Mouse (Mus musculus): ENCODE data around the gene Rpl11. TPM values are rescaled to one million over a fixed set of nuclear protein-coding genes. Genes with fewer than 3 reads are reported as not detected.

Gene Rpl11
- polyA plus RNA-seq, 1 experiment from 2014 or later: 257 TPM

DNA sequence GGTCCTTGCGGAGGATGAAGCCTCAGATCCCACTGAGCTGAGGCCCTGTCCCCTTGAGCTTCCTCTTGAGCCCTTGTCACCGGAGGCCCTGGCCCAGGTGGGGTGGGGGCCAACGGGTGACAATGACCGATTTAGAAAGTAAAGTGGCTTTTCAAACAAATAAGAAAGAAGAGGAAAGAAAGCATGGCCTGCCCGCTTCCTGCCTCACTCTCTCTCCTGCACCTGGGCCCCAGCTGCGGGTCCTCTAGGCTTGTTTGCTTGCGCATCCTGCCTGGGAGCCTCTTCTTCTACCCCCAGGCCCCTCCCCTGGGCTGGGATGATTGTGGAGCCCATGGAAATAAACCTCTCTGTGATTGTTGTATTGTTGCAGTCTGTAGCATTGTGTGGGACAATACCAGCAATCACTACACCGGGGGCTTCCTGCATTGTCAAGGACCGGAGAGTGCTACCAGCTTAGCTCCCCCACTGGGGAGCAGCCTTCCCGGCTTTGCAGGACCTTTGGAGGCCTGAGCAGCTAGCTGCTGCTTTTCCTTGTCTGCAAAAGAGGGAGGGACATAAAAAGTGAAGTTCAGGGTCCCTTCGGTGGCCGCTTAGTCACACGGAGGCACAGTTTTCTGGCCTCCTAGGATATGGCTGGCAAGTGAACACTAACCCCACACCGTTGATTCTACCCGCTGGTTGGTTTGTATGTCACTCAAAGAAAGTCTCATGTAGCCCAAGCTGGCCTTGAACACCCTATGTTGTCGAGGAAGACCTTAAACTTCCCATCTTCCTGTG lies 35.9 kb upstream of the Rpl11 start:
- H3K9ac ChIP-seq: 0 out of 2 replicates have a peak overlapping the region, but pooled peaks have one; percentile 30

DNA sequence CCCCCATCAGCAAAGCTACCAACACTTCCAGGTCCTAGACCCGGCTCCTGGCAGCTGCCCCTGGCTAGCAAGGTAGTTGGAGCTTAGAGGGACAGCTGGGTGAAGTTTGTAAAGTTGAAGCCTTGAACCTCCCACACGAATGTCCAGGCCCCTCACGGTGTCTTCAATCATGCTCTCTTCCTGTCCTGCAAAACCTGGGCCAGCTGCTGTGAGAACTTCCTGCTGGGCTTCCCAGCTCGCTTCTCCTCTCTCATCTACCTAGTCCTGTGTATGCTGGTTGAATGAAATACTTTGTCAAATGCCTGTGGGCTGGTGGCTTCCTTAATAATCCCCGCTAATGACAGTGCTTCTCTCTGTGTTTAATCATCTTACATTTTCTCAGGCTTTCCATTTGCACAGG lies 35.1 kb upstream of the Rpl11 start:
- no peak overlapping the region for H3K9ac ChIP-seq
- no peak overlapping the region for H3K4me3 ChIP-seq
- 64% methylated on average over 5 of the region's 5 CpGs for WGBS
- H3K27ac ChIP-seq (ENCODE audit: poor library complexity, severe bottlenecking): no peak overlapping the region
- peaks cover 14% of the 10 kb centered on the region for H3K4me1 ChIP-seq (replicated peaks)
- no peaks in the 10 kb centered on the region for H3K36me3 ChIP-seq
- H3K4me2 ChIP-seq: no peak overlapping the region
- peaks cover 8% of the 10 kb centered on the region; the same call in 1 of the 2 replicates for H3K9me3 ChIP-seq (replicated peaks)
- ATAC-seq (ENCODE audit: insufficient number of reproducible peaks, low FRiP score): no peak
- no peaks in the 10 kb centered on the region; the same call in 1 of the 2 replicates for H3K27me3 ChIP-seq (replicated peaks)

More for the DNA sequence above, 35.9 kb upstream of the Rpl11 start:
- H3K36me3 ChIP-seq: no peaks in the 10 kb centered on the region
- no peak overlapping the region for H3K4me2 ChIP-seq
- no peak overlapping the region for H3K27ac ChIP-seq (ENCODE audit: poor library complexity, severe bottlenecking)
- H3K4me1 ChIP-seq (replicated peaks): peaks cover 11% of the 10 kb centered on the region
- no peak for ATAC-seq (ENCODE audit: insufficient number of reproducible peaks, low FRiP score)
- H3K4me3 ChIP-seq: no peak overlapping the region
- 53% methylated on average over 16 of the region's 16 CpGs for WGBS
- H3K9me3 ChIP-seq (replicated peaks): peaks cover 8% of the 10 kb centered on the region; the same call in 1 of the 2 replicates
- H3K27me3 ChIP-seq (replicated peaks): no peaks in the 10 kb centered on the region; the same call in 1 of the 2 replicates

DNA sequence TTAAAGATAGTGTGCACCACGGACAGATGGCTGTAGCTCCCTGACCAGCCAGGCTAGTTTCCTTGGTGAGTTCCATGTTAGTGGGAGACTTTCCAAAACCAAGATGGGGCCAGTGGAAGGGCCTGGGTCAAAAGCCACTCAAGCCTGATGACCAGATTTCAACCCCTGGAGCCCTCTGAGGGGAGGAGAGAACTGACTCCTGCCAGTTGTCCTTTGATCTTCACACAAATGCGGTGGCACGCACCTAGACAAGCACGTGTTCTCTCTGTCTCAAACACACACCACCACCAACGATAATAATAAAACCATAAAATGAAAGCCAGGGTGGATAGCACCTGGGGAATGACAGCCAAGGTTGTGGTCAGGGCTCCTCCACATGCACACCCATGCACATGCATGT lies 34.0 kb upstream of the Rpl11 start:
- Histone ChIP-seq H3K27me3 (replicated peaks) (peaks cover 7% of the 10 kb centered on the region), H3K4me2 (no peak overlapping the region), H3K36me3 (no peaks in the 10 kb centered on the region), H3K4me3 (no peak overlapping the region), H3K9me3 (replicated peaks) (peaks cover 5% of the 10 kb centered on the region; the same call in 1 of the 2 replicates), H3K9ac (no peak overlapping the region), H3K4me1 (replicated peaks) (peaks cover 15% of the 10 kb centered on the region), H3K27ac (ENCODE audit: poor library complexity, severe bottlenecking) (no peak overlapping the region)
- WGBS: 84% methylated on average over 5 of the region's 5 CpGs
- no peak for ATAC-seq (ENCODE audit: insufficient number of reproducible peaks, low FRiP score)

DNA sequence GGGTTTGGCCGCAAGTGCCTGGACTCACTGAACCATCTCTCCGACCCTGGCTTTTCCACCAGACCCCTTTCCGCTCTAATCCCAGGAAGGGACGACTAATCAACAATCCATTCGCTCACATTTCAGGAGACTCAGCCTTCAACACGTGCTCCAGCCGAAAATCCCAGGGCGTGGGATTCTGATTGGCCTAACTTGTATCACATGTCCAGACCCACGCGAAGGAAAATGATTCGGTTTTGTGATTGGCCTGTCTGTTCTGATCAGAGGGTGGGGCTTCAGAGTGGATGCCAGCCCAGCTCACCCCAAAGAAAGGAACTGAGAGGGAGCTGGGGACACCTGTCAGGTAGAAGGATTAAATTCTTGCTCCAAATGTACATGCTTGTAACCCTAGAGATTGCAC lies 31.6 kb upstream of the Rpl11 start:
- no peak overlapping the region for H3K4me2 ChIP-seq
- no peaks in the 10 kb centered on the region for H3K9me3 ChIP-seq (replicated peaks)
- peaks cover 31% of the 10 kb centered on the region for H3K27me3 ChIP-seq (replicated peaks)
- ATAC-seq (ENCODE audit: insufficient number of reproducible peaks, low FRiP score): no peak
- 84% methylated on average over 11 of the region's 11 CpGs for WGBS
- H3K9ac ChIP-seq: no peak overlapping the region
- no peaks in the 10 kb centered on the region for H3K36me3 ChIP-seq
- no peak overlapping the region for H3K27ac ChIP-seq (ENCODE audit: poor library complexity, severe bottlenecking)
- H3K4me3 ChIP-seq: no peak overlapping the region
- H3K4me1 ChIP-seq (replicated peaks): peaks cover 20% of the 10 kb centered on the region

DNA sequence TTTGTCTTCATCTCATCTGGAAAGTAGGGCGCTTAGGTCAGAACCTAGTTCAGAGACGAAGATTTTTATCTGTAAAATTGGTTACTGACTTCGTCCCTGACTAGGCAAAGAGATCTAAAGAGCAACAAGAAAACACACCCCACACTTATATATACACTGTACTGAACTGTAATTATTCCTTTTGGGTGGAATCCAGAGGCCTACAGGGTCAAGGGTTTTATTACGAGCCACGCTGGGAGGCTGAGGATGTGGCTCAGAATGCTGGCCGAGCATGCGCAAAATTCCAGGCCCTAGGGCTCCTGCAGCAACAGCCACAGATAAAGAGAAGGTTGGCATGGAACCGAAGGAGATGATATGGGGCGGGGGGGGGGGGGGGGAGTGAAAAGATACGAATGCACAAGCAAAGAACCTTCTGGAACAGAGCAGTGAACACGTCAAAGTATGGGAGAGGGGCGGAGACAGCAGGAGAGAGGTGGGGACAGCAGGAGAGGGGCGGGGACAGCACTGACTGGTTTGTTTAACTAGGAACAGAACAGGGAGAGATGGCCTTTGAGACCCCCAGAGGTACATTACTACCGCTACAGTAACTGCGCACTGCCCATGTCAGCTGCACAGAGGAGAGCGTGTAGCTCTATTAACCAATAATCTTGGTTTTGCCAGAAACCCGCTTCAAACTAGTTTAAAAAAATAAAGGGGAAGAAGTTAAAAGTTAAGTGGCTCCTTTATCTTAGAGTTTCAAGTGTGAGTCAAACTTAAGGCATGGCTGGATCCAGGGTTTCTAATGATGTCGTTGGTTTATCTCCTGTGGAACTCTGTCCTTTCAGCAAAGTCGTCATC lies 30.3 kb upstream of the Rpl11 start:
- WGBS: 60% methylated on average over 18 of the region's 19 CpGs
- H3K27me3 ChIP-seq (replicated peaks): peaks cover 37% of the 10 kb centered on the region
- no peaks in the 10 kb centered on the region for H3K9me3 ChIP-seq (replicated peaks)
- H3K27ac ChIP-seq (ENCODE audit: poor library complexity, severe bottlenecking): no peak overlapping the region
- no peaks in the 10 kb centered on the region for H3K36me3 ChIP-seq
- peaks cover 11% of the 10 kb centered on the region for H3K4me1 ChIP-seq (replicated peaks)
- no peak overlapping the region for H3K4me3 ChIP-seq
- ATAC-seq (ENCODE audit: insufficient number of reproducible peaks, low FRiP score): no peak
- H3K9ac ChIP-seq: no peak overlapping the region
- no peak overlapping the region for H3K4me2 ChIP-seq

DNA sequence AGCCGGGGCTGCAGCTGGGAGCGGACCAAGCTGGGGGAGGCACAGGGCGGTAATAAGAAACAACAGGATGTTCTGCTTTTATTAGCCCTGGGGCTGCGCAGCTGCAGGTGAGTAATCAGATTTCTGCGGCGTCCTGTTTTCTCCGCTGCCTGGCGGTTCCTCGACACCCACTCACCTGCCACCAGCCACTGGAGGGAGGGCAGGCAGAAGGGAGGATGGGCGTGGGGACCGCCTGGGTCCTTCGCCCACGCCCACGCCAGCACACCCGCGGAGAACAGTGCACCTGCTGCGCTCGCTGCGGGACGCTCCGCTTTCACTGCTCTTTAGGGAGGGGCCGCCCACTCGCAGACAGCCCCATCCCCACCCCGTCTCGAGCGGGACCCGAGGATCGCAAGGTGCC lies 28.5 kb upstream of the Rpl11 start:
- peaks cover 11% of the 10 kb centered on the region for H3K4me1 ChIP-seq (replicated peaks)
- ATAC-seq (ENCODE audit: insufficient number of reproducible peaks, low FRiP score): no peak
- peaks cover 37% of the 10 kb centered on the region for H3K27me3 ChIP-seq (replicated peaks)
- H3K9ac ChIP-seq: peak overlapping the region; percentile 33; the same call in 1 of the 2 replicates
- H3K4me3 ChIP-seq: peak overlapping the region; percentile 33
- peak overlapping the region; percentile 62 for H3K4me2 ChIP-seq
- H3K27ac ChIP-seq (ENCODE audit: poor library complexity, severe bottlenecking): no peak overlapping the region
- H3K9me3 ChIP-seq (replicated peaks): no peaks in the 10 kb centered on the region
- 7% methylated on average over 28 of the region's 28 CpGs for WGBS
- H3K36me3 ChIP-seq: no peaks in the 10 kb centered on the region

DNA sequence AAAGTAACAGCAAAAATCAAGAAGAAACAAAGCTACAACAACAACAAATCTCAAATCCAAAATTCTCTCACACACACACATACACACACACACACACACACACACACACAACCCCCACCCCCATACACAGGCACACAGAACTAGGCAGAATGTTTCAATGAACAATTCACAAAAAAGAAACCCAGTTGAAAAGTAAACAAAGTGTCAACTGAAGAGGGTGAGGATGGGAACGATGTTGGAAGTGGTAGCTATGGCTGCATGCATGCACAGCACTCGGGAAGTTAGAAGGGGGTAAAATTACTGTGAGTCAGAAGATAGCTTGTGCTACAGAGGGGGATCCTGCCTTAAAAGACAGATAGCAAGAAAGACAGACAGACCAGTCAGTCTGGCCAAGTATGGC lies 25.4 kb upstream of the Rpl11 start:
- H3K9ac ChIP-seq: no peak overlapping the region
- H3K27me3 ChIP-seq (replicated peaks): peaks cover 37% of the 10 kb centered on the region
- no peak overlapping the region for H3K27ac ChIP-seq (ENCODE audit: poor library complexity, severe bottlenecking)
- H3K4me1 ChIP-seq (replicated peaks): peaks cover 11% of the 10 kb centered on the region
- H3K4me3 ChIP-seq: no peak overlapping the region
- 41% methylated on average over 2 of the region's 2 CpGs for WGBS
- no peaks in the 10 kb centered on the region for H3K9me3 ChIP-seq (replicated peaks)
- ATAC-seq (ENCODE audit: insufficient number of reproducible peaks, low FRiP score): no peak
- no peak overlapping the region for H3K4me2 ChIP-seq
- H3K36me3 ChIP-seq: no peaks in the 10 kb centered on the region

DNA sequence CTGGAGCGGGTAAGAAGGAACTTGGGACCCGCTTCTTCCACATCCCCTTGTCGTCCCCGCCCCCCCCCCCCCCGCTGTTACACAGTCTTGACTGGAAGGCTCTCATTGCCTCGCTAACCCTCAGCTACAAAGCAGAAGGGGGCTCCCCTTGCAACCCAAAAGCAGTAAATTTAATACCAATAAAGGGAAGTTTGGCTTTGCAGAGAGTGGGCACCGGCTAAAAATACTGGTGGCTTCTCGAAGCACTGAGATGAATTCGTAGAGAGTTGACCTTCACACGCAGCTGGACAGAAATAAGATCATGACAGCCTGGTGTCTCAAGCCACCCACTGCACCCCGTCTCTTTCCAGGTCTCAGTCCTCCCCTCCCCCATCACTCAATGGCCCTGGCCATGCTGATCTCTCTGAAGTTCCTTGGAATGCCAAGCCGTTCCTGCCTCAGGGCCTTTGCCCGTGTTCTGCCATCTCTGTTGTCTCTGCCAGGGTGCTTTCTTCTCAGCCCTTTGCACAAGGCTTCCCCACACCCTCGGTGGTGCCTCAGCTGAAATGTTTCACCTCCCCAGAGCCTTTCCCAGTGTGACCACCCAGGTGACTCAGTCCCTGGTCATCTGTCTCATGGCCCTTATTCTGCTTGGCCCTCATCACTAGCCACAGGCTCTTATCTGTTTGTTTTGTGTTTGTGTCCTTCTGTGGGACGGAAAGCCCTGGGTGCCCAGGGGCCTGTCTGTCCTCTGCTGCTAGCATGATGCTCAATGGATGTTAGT lies 23.7 kb upstream of the Rpl11 start:
- no peaks in the 10 kb centered on the region for H3K36me3 ChIP-seq
- peaks cover 7% of the 10 kb centered on the region for H3K4me1 ChIP-seq (replicated peaks)
- peaks cover 27% of the 10 kb centered on the region for H3K27me3 ChIP-seq (replicated peaks)
- H3K4me2 ChIP-seq: no peak overlapping the region
- WGBS: 61% methylated on average over 15 of the region's 15 CpGs
- H3K9me3 ChIP-seq (replicated peaks): no peaks in the 10 kb centered on the region
- no peak overlapping the region for H3K9ac ChIP-seq
- H3K27ac ChIP-seq (ENCODE audit: poor library complexity, severe bottlenecking): no peak overlapping the region
- H3K4me3 ChIP-seq: no peak overlapping the region
- no peak for ATAC-seq (ENCODE audit: insufficient number of reproducible peaks, low FRiP score)

DNA sequence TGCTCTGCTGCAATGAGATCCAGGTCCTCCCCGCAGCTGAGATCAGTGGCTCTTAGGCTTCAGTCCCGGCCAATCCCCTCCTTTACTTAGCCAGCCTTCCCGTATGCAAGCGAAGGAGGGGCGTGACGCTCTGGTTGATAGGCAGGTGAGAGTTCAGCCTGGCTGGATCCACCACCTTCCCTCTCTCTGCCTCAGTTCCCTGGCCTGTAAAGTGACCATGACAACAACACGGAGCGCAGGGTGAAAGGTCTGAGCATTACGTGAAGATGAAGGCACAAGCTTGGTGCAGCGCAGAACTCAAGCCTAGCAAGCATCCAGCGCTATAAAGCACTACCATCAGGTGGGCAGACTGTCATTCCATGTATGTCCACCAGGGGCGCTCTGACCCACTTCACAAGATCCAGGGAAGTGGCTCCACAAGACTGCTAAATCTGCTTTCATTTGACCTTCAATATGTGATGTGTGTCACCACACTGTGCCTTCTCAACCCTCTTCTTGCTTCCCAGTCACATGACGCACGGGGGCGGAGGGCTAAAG lies 18.0 kb upstream of the Rpl11 start:
- H3K4me1 ChIP-seq (replicated peaks): peaks cover 17% of the 10 kb centered on the region

DNA sequence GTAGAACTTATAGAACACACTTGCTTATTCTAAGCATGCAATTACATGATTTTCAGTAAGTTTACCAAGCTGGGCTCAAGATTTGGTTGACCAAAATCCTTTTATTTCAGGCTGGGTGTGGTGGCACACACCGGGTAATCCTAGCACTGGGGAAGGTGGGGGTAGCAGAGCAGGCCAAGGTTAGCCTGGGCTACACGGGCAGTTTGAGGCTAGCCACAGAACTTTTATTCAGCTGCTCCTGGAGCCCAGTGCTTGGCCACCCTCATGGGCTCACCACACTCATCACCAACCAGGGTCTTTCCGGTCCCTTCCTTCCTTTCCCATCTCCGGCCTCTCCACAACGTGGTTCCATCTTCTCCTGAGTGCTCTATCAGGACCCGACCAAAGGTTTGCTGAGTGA lies 17.4 kb upstream of the Rpl11 start:
- peaks cover 17% of the 10 kb centered on the region for H3K4me1 ChIP-seq (replicated peaks)
- peak overlapping the region; percentile 51; the same call in 1 of the 2 replicates for H3K4me2 ChIP-seq
- no peak overlapping the region for H3K9ac ChIP-seq
- H3K36me3 ChIP-seq: no peaks in the 10 kb centered on the region
- H3K4me3 ChIP-seq: no peak overlapping the region
- 44% methylated on average over 6 of the region's 6 CpGs for WGBS
- H3K9me3 ChIP-seq (replicated peaks): no peaks in the 10 kb centered on the region
- ATAC-seq (ENCODE audit: insufficient number of reproducible peaks, low FRiP score): no peak
- H3K27me3 ChIP-seq (replicated peaks): no peaks in the 10 kb centered on the region
- peak overlapping the region; percentile 27; the same call in 1 of the 2 replicates for H3K27ac ChIP-seq (ENCODE audit: poor library complexity, severe bottlenecking)

More for the DNA sequence above, 18.0 kb upstream of the Rpl11 start:
- H3K36me3 ChIP-seq: no peaks in the 10 kb centered on the region
- H3K27me3 ChIP-seq (replicated peaks): no peaks in the 10 kb centered on the region
- peak overlapping the region; percentile 51 for H3K4me2 ChIP-seq
- peak overlapping the region; percentile 10; the same call in 1 of the 2 replicates for H3K9ac ChIP-seq
- WGBS: 2% methylated on average over 15 of the region's 15 CpGs
- peak overlapping the region; percentile 9; the same call in 1 of the 2 replicates for H3K4me3 ChIP-seq
- ATAC-seq (ENCODE audit: insufficient number of reproducible peaks, low FRiP score): peak; percentile 50
- peak overlapping the region; percentile 45 for H3K27ac ChIP-seq (ENCODE audit: poor library complexity, severe bottlenecking)
- H3K9me3 ChIP-seq (replicated peaks): no peaks in the 10 kb centered on the region

Measured in heart, embryonic 12.5 days (tissue).